Mouse (Mus musculus) layer of hippocampus, adult 9-11 months (tissue): ENCODE data around the gene Ruvbl2.
"Not testable (repeated sequence)": the region's sequence is repeated elsewhere in the genome, so short reads cannot be mapped to it uniquely, and the experiment has no call there.

Experiments
- DNase-seq: peaks from one replicate; pipeline ENCODE4 v3.0.0; 2022

The Ruvbl2 gene

GRCm38 (mm10) chr7:45437521-45438276, at the start of gene Ruvbl2:
Gene Ruvbl2 (minus strand): TSS chr7:45438096.
- DNase-seq, result no peak

GRCm38 (mm10) chr7:45486761-45487415, 49.0 kb upstream of the Ruvbl2 start, which contains the start of gene Gm45808:
Gene Gm45808 (minus strand): TSS chr7:45486811.
- DNase-seq, result no peak

- no peak for DNase-seq
These were observed 48.3 kb upstream of the Ruvbl2 start for GRCm38 (mm10) chr7:45486158-45486557.

GRCm38 (mm10) chr7:45484985-45485384, 47.1 kb upstream of the Ruvbl2 start:
- DNase-seq, result not testable (repeated sequence)

- DNase-seq, result no peak
These were observed 44.3 kb upstream of the Ruvbl2 start for GRCm38 (mm10) chr7:45482166-45482565.

GRCm38 (mm10) chr7:45481374-45481927, 43.6 kb upstream of the Ruvbl2 start, which contains the start of gene Tulp2:
Gene Tulp2 (plus strand): TSS chr7:45481877.
- DNase-seq, result peak; percentile 74

GRCm38 (mm10) chr7:45480310-45480709, 42.4 kb upstream of the Ruvbl2 start:
- DNase-seq, result not testable (repeated sequence)

- DNase-seq, result no peak
These were observed 40.9 kb upstream of the Ruvbl2 start for GRCm38 (mm10) chr7:45478774-45479173.

- no peak for DNase-seq
These were observed 39.1 kb upstream of the Ruvbl2 start for GRCm38 (mm10) chr7:45477003-45477402.

GRCm38 (mm10) chr7:45476453-45476852, 38.6 kb upstream of the Ruvbl2 start:
- DNase-seq, result no peak

- no peak for DNase-seq
These were observed 37.5 kb upstream of the Ruvbl2 start for GRCm38 (mm10) chr7:45475291-45475969.

- DNase-seq, result no peak
These were observed 33.0 kb upstream of the Ruvbl2 start for GRCm38 (mm10) chr7:45470869-45471268.

GRCm38 (mm10) chr7:45467090-45467670, 29.3 kb upstream of the Ruvbl2 start:
- DNase-seq, result no peak

GRCm38 (mm10) chr7:45466283-45467089, 28.6 kb upstream of the Ruvbl2 start, which contains the start of gene Bax:
Gene Bax (minus strand): TSS chr7:45466898.
- DNase-seq, result peak; percentile 97

GRCm38 (mm10) chr7:45465549-45465948, 27.7 kb upstream of the Ruvbl2 start:
- DNase-seq, result no peak

GRCm38 (mm10) chr7:45465112-45465511, 27.2 kb upstream of the Ruvbl2 start:
- DNase-seq, result no peak

GRCm38 (mm10) chr7:45463987-45464778, 26.3 kb upstream of the Ruvbl2 start:
- DNase-seq, result no peak

- not testable (repeated sequence) for DNase-seq
These were observed 25.0 kb upstream of the Ruvbl2 start for GRCm38 (mm10) chr7:45462868-45463267.

- DNase-seq, result no peak
These were observed 24.4 kb upstream of the Ruvbl2 start for GRCm38 (mm10) chr7:45462325-45462724.

- no peak for DNase-seq
These were observed 23.9 kb upstream of the Ruvbl2 start for GRCm38 (mm10) chr7:45461781-45462180.

GRCm38 (mm10) chr7:45461326-45461725, 23.4 kb upstream of the Ruvbl2 start:
- no peak for DNase-seq
